Mouse (Mus musculus): ENCODE results near the gene Nrf1.

GRCm38 (mm10) chr6:30013520-30013919 is 34.3 kb upstream of the Nrf1 start:
- TF ChIP-seq POLR2A (IDR thresholded peaks at IDR 0.05; ENCODE audit: low read depth, low read length), result no peak
- no peak for TF ChIP-seq CTCF (IDR thresholded peaks at IDR 0.05; ENCODE audit: borderline replicate concordance, insufficient read depth, low read length)

Data from embryonic fibroblast, embryonic 13.5 days (primary cell).